Mouse (Mus musculus): ENCODE results near the gene Hdgf. TPM values are rescaled to one million over a fixed set of nuclear protein-coding genes. Genes with fewer than 3 reads are reported as not detected.

The Hdgf gene
- polyA plus RNA-seq, 1 experiment: not detected

- 11% methylated on average over 26 of the region's 26 CpGs for WGBS
- no peak for TF ChIP-seq CTCF (IDR thresholded peaks at IDR 0.05; ENCODE audit: insufficient read depth, low read depth, low read length)
- no peak for TF ChIP-seq POLR2A (IDR thresholded peaks at IDR 0.05; ENCODE audit: insufficient read depth, low read depth, low read length)
- H3K4me1 ChIP-seq (ENCODE audit: control insufficient read depth, insufficient read depth, low read length): peaks cover 50% of the 10 kb centered on the region
- H3K4me3 ChIP-seq (ENCODE audit: insufficient read depth, low read depth, low read length): peak overlapping the region; percentile 8; the same call in 1 of the 2 replicates
- peak overlapping the region; percentile 72 for H3K27ac ChIP-seq (ENCODE audit: insufficient read depth, low read depth, low read length)
Observed at GRCm38 (mm10) chr3:87947056-87947810, 41.1 kb downstream of the Hdgf start.

DNA sequence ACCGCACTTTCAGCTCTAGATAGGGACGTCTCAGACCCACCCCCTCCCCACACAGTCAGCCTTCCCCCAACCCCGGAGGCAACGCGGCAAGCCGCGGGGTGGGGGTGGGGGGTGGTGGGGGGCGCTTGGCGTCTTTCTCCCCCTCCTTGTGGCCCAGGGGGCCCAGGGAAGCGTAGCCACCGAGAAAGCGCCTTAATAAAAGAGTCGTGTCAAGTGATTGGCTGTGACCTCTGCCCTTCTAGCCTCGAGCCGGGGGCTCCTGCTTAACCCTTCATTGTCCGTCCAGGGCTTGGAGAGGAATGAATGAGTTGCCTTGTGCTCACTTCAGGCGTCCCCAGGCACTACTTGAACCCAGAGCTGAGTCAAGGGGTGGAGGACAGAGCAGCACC lies 41.7 kb downstream of the Hdgf start:
- peak overlapping the region; percentile 19 for H3K4me3 ChIP-seq (ENCODE audit: insufficient read depth, low read depth, low read length)
- H3K27ac ChIP-seq (ENCODE audit: insufficient read depth, low read depth, low read length): peak overlapping the region; percentile 49
- H3K4me1 ChIP-seq (ENCODE audit: control insufficient read depth, insufficient read depth, low read length): peaks cover 56% of the 10 kb centered on the region
- no peak for TF ChIP-seq POLR2A (IDR thresholded peaks at IDR 0.05; ENCODE audit: insufficient read depth, low read depth, low read length)
- 0 out of 2 replicates have a peak, but pooled peaks have one; percentile 3 for TF ChIP-seq CTCF (IDR thresholded peaks at IDR 0.05; ENCODE audit: insufficient read depth, low read depth, low read length)
- WGBS: 2% methylated on average over 17 of the region's 17 CpGs

GRCm38 (mm10) chr3:87948378-87949265 lies 42.5 kb downstream of the Hdgf start, which contains the start of gene Crabp2:
Gene Crabp2 (plus strand): TSS chr3:87948666.
- 11% methylated on average over 35 of the region's 35 CpGs for WGBS
- peak within 1 kb of the TSS; percentile 19 for H3K4me3 ChIP-seq (ENCODE audit: insufficient read depth, low read depth, low read length)
- H3K27ac ChIP-seq (ENCODE audit: insufficient read depth, low read depth, low read length): peak within 1 kb of the TSS; percentile 72
- TF ChIP-seq CTCF (IDR thresholded peaks at IDR 0.05; ENCODE audit: insufficient read depth, low read depth, low read length) (no peak), POLR2A (IDR thresholded peaks at IDR 0.05; ENCODE audit: insufficient read depth, low read depth, low read length) (no peak)
- H3K4me1 ChIP-seq (ENCODE audit: control insufficient read depth, insufficient read depth, low read length): peaks cover 58% of the 10 kb centered on the region

DNA sequence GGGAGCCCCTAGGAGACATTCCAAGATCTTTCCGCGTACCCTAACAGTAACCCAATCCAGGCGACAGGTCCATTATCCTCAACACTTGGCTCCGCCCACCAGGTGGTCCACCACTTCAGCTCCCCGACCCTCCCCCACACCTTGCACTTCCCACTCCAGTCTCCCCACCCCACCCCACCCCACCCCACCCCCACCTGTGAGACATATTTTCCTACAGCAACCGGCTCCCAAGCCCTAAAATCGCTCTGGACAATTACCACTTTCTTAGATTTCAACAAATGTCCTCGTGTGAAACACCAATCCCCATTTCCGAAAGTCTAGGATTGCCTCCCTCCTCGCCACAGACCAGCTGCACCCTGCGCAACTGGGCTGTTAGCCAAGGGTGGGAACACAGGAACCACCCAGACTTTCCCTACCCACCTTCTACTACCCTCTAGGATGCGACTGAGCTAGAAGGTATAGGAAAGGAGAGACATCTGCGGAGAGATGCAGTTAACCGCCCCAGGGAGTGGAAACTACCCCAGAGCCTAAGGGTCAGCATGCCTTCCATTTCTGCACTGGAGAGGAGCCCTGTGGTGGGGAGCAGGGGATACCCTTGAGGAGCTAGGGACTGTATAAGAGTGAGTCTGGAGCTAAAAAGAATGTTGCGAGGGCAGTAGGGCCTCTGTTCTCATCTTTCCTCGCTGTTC lies 43.3 kb downstream of the Hdgf start:
- no peak for TF ChIP-seq CTCF (IDR thresholded peaks at IDR 0.05; ENCODE audit: insufficient read depth, low read depth, low read length)
- no peak for TF ChIP-seq POLR2A (IDR thresholded peaks at IDR 0.05; ENCODE audit: insufficient read depth, low read depth, low read length)
- 0 out of 2 replicates have a peak overlapping the region, but pooled peaks have one; percentile 15 for H3K4me3 ChIP-seq (ENCODE audit: insufficient read depth, low read depth, low read length)
- H3K27ac ChIP-seq (ENCODE audit: insufficient read depth, low read depth, low read length): peak overlapping the region; percentile 9; the same call in 1 of the 2 replicates
- peaks cover 58% of the 10 kb centered on the region for H3K4me1 ChIP-seq (ENCODE audit: control insufficient read depth, insufficient read depth, low read length)
- WGBS: 39% methylated on average over 16 of the region's 16 CpGs

DNA sequence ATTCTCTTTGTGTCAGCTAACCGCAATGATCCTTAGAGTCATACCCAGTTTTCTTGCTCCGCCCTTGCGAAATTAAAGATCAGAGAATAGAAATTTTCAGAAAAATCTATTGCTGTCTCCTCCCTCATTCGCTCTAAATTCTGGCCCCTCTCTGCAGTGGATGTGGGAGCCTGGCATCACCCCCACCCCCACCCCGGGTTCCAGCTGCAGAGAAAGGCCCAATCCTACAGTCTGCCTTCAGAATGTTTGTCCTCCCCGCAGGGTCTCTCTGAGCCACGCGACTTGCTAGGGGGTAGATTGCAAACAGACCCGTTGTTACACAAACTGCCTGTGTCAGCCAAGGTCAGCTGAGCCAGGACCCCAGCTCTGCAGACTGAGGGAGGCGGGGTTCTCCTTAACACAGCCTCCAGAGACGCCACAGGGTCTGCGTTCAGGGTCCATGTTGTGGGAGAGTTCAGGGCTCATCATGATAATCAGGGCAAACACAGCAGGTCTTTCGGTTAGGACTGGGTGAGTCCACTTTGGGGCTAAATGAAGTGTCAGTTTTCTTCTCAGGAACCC lies 43.9 kb downstream of the Hdgf start:
- WGBS: 36% methylated on average over 13 of the region's 13 CpGs
- peaks cover 58% of the 10 kb centered on the region for H3K4me1 ChIP-seq (ENCODE audit: control insufficient read depth, insufficient read depth, low read length)
- H3K27ac ChIP-seq (ENCODE audit: insufficient read depth, low read depth, low read length): 0 out of 2 replicates have a peak overlapping the region, but pooled peaks have one; percentile 9
- no peak overlapping the region for H3K4me3 ChIP-seq (ENCODE audit: insufficient read depth, low read depth, low read length)
- TF ChIP-seq POLR2A (IDR thresholded peaks at IDR 0.05; ENCODE audit: insufficient read depth, low read depth, low read length) (no peak), CTCF (IDR thresholded peaks at IDR 0.05; ENCODE audit: insufficient read depth, low read depth, low read length) (no peak)

- Histone ChIP-seq H3K27ac (ENCODE audit: insufficient read depth, low read depth, low read length) (no peak overlapping the region), H3K4me3 (ENCODE audit: insufficient read depth, low read depth, low read length) (no peak overlapping the region), H3K4me1 (ENCODE audit: control insufficient read depth, insufficient read depth, low read length) (peaks cover 46% of the 10 kb centered on the region)
- TF ChIP-seq POLR2A (IDR thresholded peaks at IDR 0.05; ENCODE audit: insufficient read depth, low read depth, low read length) (no peak), CTCF (IDR thresholded peaks at IDR 0.05; ENCODE audit: insufficient read depth, low read depth, low read length) (no peak)
- 52% methylated on average over 12 of the region's 12 CpGs for WGBS
Observed at GRCm38 (mm10) chr3:87951946-87952345, 45.8 kb downstream of the Hdgf start.

DNA sequence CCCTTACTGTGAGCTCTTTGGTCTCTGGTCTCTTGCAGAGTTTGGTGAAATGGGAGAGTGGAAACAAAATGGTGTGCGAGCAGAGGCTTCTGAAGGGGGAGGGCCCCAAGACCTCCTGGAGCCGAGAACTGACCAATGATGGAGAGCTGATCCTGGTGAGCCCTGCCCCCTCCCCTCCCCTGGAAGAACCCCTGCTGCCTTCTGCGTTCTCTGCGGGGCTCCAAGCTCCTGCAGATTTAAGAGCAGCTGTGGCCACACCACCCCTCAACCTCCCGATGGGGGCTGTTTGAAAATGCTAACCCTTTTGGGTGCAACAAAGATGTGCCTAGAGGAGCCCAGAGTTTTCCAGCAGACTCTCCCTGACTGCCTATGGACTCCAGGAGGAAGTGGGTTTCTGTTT lies 46.3 kb downstream of the Hdgf start:
- no peak overlapping the region for H3K4me3 ChIP-seq (ENCODE audit: insufficient read depth, low read depth, low read length)
- H3K27ac ChIP-seq (ENCODE audit: insufficient read depth, low read depth, low read length): no peak overlapping the region
- H3K4me1 ChIP-seq (ENCODE audit: control insufficient read depth, insufficient read depth, low read length): peaks cover 41% of the 10 kb centered on the region
- TF ChIP-seq CTCF (IDR thresholded peaks at IDR 0.05; ENCODE audit: insufficient read depth, low read depth, low read length) (no peak), POLR2A (IDR thresholded peaks at IDR 0.05; ENCODE audit: insufficient read depth, low read depth, low read length) (no peak)
- 22% methylated on average over 5 of the region's 5 CpGs for WGBS

- 46% methylated on average over 1 of the region's 1 CpGs for WGBS
- Histone ChIP-seq H3K4me3 (ENCODE audit: insufficient read depth, low read depth, low read length) (no peak overlapping the region), H3K4me1 (ENCODE audit: control insufficient read depth, insufficient read depth, low read length) (peaks cover 22% of the 10 kb centered on the region), H3K27ac (ENCODE audit: insufficient read depth, low read depth, low read length) (no peak overlapping the region)
- no peak for TF ChIP-seq POLR2A (IDR thresholded peaks at IDR 0.05; ENCODE audit: insufficient read depth, low read depth, low read length)
- no peak for TF ChIP-seq CTCF (IDR thresholded peaks at IDR 0.05; ENCODE audit: insufficient read depth, low read depth, low read length)
Observed at GRCm38 (mm10) chr3:87958056-87958455, 51.9 kb downstream of the Hdgf start.

Data from olfactory bulb, adult 2 months (tissue).